10 mouse cellular contexts compared by ENCODE assay signal in the genomic region with DNA sequence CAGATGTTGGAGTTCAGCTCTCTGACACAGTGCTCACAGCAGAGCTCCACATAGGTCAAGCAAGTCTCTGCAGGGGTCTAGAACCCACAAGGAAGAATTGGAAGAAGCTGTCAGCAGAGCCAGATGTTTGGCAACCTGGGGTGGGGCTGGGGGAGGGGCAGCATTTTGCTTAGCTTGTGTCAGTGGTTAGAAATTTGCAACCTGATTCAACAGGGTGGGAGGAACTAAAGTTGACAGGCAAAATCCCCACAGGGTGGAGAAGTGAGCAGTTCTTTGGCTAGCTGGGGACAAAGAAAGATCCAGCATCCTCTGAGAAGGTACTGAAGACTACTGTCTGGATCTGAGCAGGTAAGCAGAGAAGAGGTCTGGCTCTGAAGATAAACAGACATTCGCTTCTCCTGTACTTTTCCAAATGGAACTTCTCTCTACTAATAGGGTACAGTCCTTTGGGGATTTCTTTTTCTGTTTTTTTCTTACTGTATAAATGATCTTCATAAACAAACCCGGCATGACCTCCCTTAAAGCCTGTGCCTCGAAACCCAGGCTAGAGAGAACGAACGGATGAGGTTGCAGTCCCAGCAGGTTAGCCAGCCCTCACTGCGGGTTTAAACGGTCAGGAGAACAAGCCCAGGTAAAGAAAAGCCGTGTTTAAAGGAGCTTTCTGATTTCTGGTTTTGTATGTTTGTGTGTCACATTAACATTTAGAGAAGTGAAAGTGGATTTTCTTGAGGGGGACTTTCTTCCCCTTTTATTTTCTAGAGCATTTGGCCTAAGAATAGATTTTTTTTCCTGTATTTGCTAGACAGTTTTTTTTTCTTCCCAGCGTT. TPM values are rescaled to one million over a fixed set of nuclear protein-coding genes. Genes with fewer than 3 reads are reported as not detected.
DNase-seq lines count a peak whose midpoint lies in the region; ATAC-seq and TF ChIP-seq lines count a peak whose summit lies in the region.
"Had no signal": no experiment of that assay in that cellular context is flagged by ENCODE, and none has a peak within 500 bp of the region (broad histone marks: within the 10 kb centered on the region; RNA-seq: fewer than 3 reads in every experiment).

A gene (plus strand): TSS at position 268 of the 827 bp plus-strand sequence.

- H3K27me3 ChIP-seq in hindbrain, postnatal 0 days (ENCODE audit: insufficient read depth, low read length), result no peaks in the 10 kb centered on the region
- H3K27me3 ChIP-seq in hindbrain, embryonic 12.5 days, result no peaks in the 10 kb centered on the region
- no peaks in the 10 kb centered on the region for H3K27me3 ChIP-seq in liver, embryonic 12.5 days (replicated peaks)

- no peak within 1 kb of the TSS for H3K9ac ChIP-seq in hindbrain, postnatal 0 days (replicated peaks; ENCODE audit: low read length)
- H3K9ac ChIP-seq in hindbrain, embryonic 12.5 days, result no peak within 1 kb of the TSS
- H3K9ac ChIP-seq in liver, embryonic 12.5 days, result no peak within 1 kb of the TSS
- H3K9ac ChIP-seq: lung, embryonic 14.5 days had no signal

- TF ChIP-seq CTCF in hindbrain, postnatal 0 days (IDR thresholded peaks at IDR 0.05; ENCODE audit: low read depth), result no peak

- no peak within 1 kb of the TSS for H3K27ac ChIP-seq in hindbrain, postnatal 0 days
- no peak within 1 kb of the TSS for H3K27ac ChIP-seq in hindbrain, embryonic 12.5 days
- H3K27ac ChIP-seq in liver, embryonic 12.5 days, result no peak within 1 kb of the TSS

- no peak for ATAC-seq in hindbrain, postnatal 0 days
- ATAC-seq in hindbrain, embryonic 12.5 days (ENCODE audit: low FRiP score), result no peak
- ATAC-seq in granulocyte monocyte progenitor cell, adult 5-6 weeks (replicated peaks; ENCODE audit: poor library complexity, severe bottlenecking), result peak; percentile 89
- ATAC-seq in liver, embryonic 12.5 days, result peak; percentile 44; the same call in 1 of the 2 replicates
- ATAC-seq in erythroblast, adult 5-6 weeks (replicated peaks; ENCODE audit: low FRiP score, poor library complexity, severe bottlenecking), result no peak

- no peaks in the 10 kb centered on the region for H3K9me3 ChIP-seq in hindbrain, postnatal 0 days (ENCODE audit: low read length)
- H3K9me3 ChIP-seq in hindbrain, embryonic 12.5 days (replicated peaks), result no peaks in the 10 kb centered on the region
- H3K9me3 ChIP-seq in liver, embryonic 12.5 days (replicated peaks), result no peaks in the 10 kb centered on the region

- 34% methylated on average over 9 of the region's 9 CpGs for WGBS in hindbrain, postnatal 0 days
- WGBS in hindbrain, embryonic 12.5 days, result 30% methylated on average over 9 of the region's 9 CpGs
- WGBS in liver, embryonic 12.5 days (ENCODE audit: insufficient replicate concordance), result 28% methylated on average over 9 of the region's 9 CpGs

- H3K36me3 ChIP-seq in hindbrain, postnatal 0 days (ENCODE audit: insufficient read depth, low read length), result no peaks in the 10 kb centered on the region
- H3K36me3 ChIP-seq in hindbrain, embryonic 12.5 days, result no peaks in the 10 kb centered on the region
- H3K36me3 ChIP-seq in liver, embryonic 12.5 days, result no peaks in the 10 kb centered on the region

- H3K4me1 ChIP-seq in hindbrain, postnatal 0 days (ENCODE audit: insufficient read depth, low read length), result no peaks in the 10 kb centered on the region
- H3K4me1 ChIP-seq in hindbrain, embryonic 12.5 days, result no peaks in the 10 kb centered on the region
- H3K4me1 ChIP-seq in liver, embryonic 12.5 days, result no peaks in the 10 kb centered on the region

- H3K4me2 ChIP-seq in hindbrain, postnatal 0 days (ENCODE audit: low read depth, low read length), result no peak within 1 kb of the TSS
- no peak within 1 kb of the TSS for H3K4me2 ChIP-seq in hindbrain, embryonic 12.5 days (replicated peaks)
- H3K4me2 ChIP-seq in liver, embryonic 12.5 days, result peak within 1 kb of the TSS; percentile 22; the same call in 1 of the 2 replicates
- H3K4me2 ChIP-seq: lung, embryonic 14.5 days had no signal

- H3K4me3 ChIP-seq in hindbrain, postnatal 0 days (ENCODE audit: low read length), result no peak within 1 kb of the TSS
- H3K4me3 ChIP-seq in hindbrain, embryonic 12.5 days, result no peak within 1 kb of the TSS
- no peak within 1 kb of the TSS for H3K4me3 ChIP-seq in liver, embryonic 12.5 days

- DNase-seq in hindbrain, postnatal 0 days (ENCODE audit: low spot score), result peak; percentile 10
- peak; percentile 16 to 59 for DNase-seq in spleen, postnatal 4 days (ENCODE audit: low spot score in 2 of 2)
- DNase-seq in layer of hippocampus, adult 9-10 months (ENCODE audit: low spot score), result no peak
- DNase-seq in gastrocnemius, adult 8-10 months (ENCODE audit: low spot score in 2 of 2), result no peak
- DNase-seq: lung, embryonic 14.5 days had no signal

RNA-seq across cellular contexts. Expression of the gene that starts here (rescaled TPM):
- 0.61 TPM in 1 of 2 replicates, not detected in the other for total RNA-seq in hindbrain, postnatal 0 days (2014; rRNA removed)
- 0.11 and 0.16 TPM in 2 replicates for polyA plus RNA-seq in hindbrain, postnatal 0 days (2015; fragmentation: Nextera tagmentation; extraction: Ambion mirVana)
- 0.98 and 1.2 TPM in 2 replicates for polyA plus RNA-seq in hindbrain, embryonic 12.5 days (2016; fragmentation: Nextera tagmentation; extraction: Ambion mirVana)
- not detected in 2 replicates for total RNA-seq in granulocyte monocyte progenitor cell, adult 5-6 weeks (2014; fragmentation: Nextera tagmentation)
- 0.04 TPM in 1 of 2 replicates, not detected in the other for total RNA-seq in granulocyte monocyte progenitor cell, adult 5-6 weeks (2017)
- polyA plus RNA-seq in liver, embryonic 12.5 days (2016; fragmentation: Nextera tagmentation; extraction: Ambion mirVana), result 0.72 and 0.76 TPM in 2 replicates
- 1.3 TPM in 1 of 2 replicates, not detected in the other for total RNA-seq in erythroblast, adult 5-6 weeks (2015; ENCODE audit: low replicate concordance)
- total RNA-seq in erythroblast, adult 5-6 weeks (2017; ENCODE audit: low replicate concordance), result 0.56 and 6.2 TPM in 2 replicates
- under 1 TPM in 1 of 4 experiments, not detected in 3; 0.40 TPM for total RNA-seq in gastrocnemius, adult 8-10 months (2022)
- polyA plus RNA-seq: testis, adult 2 months had no signal

Comparison
In these comparisons a context has a peak if more than half of its experiments do, and no peak if none do; other contexts are left out.
1. Peak in DNase-seq in hindbrain, postnatal 0 days; RNA of the gene not detected or under 1 TPM.
2. Peak in ATAC-seq in granulocyte monocyte progenitor cell, adult 5-6 weeks; RNA of the gene not detected or under 1 TPM.
3. Peak in ATAC-seq and H3K4me2 ChIP-seq in liver, embryonic 12.5 days; RNA of the gene not detected or under 1 TPM.
4. DNase-seq: peak in spleen, postnatal 4 days (2 of 2); none in layer of hippocampus, adult 9-10 months (single experiment) and gastrocnemius, adult 8-10 months (0 of 2).